Mouse (Mus musculus) small intestine, adult 2 months (tissue): Measurements from ENCODE around the gene Dram1.

Experiments
- CTCF ChIP-seq: fragments of 200-500 bp; IDR thresholded peaks from 2 replicates; pipeline ENCODE4 v1.5.1; 2012; ENCODE audit warnings: low read depth, mild to moderate bottlenecking, control low read depth, inconsistent platforms, low read length, moderate library complexity, mixed read lengths; ENCODE audit not compliant: insufficient replicate concordance, insufficient read length; ENCODE audit errors: extremely low read depth
- POLR2A ChIP-seq: fragments of 200-500 bp; IDR thresholded peaks from 2 replicates; pipeline ENCODE4 v1.6.1; 2012; ENCODE audit warnings: low read depth, mild to moderate bottlenecking, control low read depth, inconsistent platforms, low read length, moderate library complexity

DNA sequence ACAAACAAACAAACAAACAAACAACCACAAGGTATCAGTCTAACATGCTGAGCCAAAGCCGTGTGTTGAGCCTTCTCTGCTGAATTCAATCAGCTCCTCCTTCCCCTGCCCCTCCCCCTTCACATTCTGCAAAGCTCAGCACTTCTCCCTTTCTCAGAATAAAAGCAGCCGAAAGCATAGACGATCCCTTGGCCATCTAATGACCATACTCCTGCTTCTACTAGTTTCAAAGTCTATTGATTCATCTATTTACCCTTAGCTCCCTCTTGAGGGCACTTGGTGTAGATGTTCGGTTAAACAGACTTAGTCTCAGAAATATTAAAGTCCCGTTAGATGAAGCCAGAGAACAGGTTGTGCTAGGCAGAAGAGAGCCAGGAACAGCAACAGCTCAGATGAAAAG is 48.2 kb downstream of the Dram1 start:
- no peak for TF ChIP-seq POLR2A
- no peak for TF ChIP-seq CTCF
